Mouse (Mus musculus) liver, embryonic 14.5 days (tissue): ENCODE measurements around the gene Spock1. TPM values are rescaled to one million over a fixed set of nuclear protein-coding genes. Genes with fewer than 3 reads are reported as not detected.

ENCODE experiments used
- ATAC-seq: fragments of 200-750 bp; cut with Nextera tagmentation; 2 replicates; pipeline ENCODE4 v1.8.0; 2017; ENCODE audit warnings: moderate number of reproducible peaks, mild to moderate bottlenecking, moderate library complexity; ENCODE audit not compliant: insufficient read depth
- DNase-seq, 3 experiments: peaks; one replicate each; pipeline ENCODE4 v3.0.0-alpha.2; 2012 to 2013; ENCODE audit warnings: low read depth in 3 of 3, low spot score in 3 of 3
- H3K27ac ChIP-seq: fragments of 300-500 bp; sonication (generic); 2 replicates; pipeline ENCODE4 v1.5.1; 2014; ENCODE audit warnings: moderate library complexity, mild to moderate bottlenecking, control low read depth, inconsistent platforms
- H3K27me3 ChIP-seq: fragments of 300-500 bp; sonication (generic); 2 replicates; pipeline ENCODE4 v1.6.1; 2014; ENCODE audit warnings: mild to moderate bottlenecking, low read length, moderate library complexity; ENCODE audit not compliant: control insufficient read depth, insufficient read depth
- H3K36me3 ChIP-seq: fragments of 300-500 bp; sonication (generic); replicated peaks from 2 replicates; pipeline ENCODE4 v1.6.1; 2014; ENCODE audit warnings: low read depth; ENCODE audit not compliant: control insufficient read depth, insufficient read depth
- H3K4me1 ChIP-seq, 2 experiments: fragments of 200-500 bp in 1 of 2; fragments of 300-500 bp in 1 of 2; sonication (generic) in 1 of 2; replicated peaks; 2 replicates each; pipeline ENCODE4 v1.6.1; 2012 to 2014; ENCODE audit warnings: antibody characterized with exemption in 1 of 2, inconsistent platforms in 1 of 2, low read length in 1 of 2; ENCODE audit not compliant: control insufficient read depth in 2 of 2, insufficient read depth in 2 of 2
- H3K4me2 ChIP-seq: fragments of 300-500 bp; sonication (generic); 2 replicates; pipeline ENCODE4 v1.6.1; 2014; ENCODE audit warnings: low read depth, mild to moderate bottlenecking, control low read depth, moderate library complexity
- H3K4me3 ChIP-seq, 2 experiments: fragments of 200-500 bp in 1 of 2; fragments of 300-500 bp in 1 of 2; sonication (generic) in 1 of 2; 2 replicates each; pipeline ENCODE4 v1.5.1; 2012 to 2014; ENCODE audit warnings: low read depth in 2 of 2, low read length in 2 of 2, mild to moderate bottlenecking in 2 of 2, control low read depth in 1 of 2, inconsistent platforms in 1 of 2, moderate library complexity in 1 of 2; ENCODE audit not compliant: insufficient read depth in 1 of 2
- H3K9ac ChIP-seq: fragments of 300-500 bp; sonication (generic); replicated peaks from 2 replicates; pipeline ENCODE4 v1.6.1; 2014; ENCODE audit warnings: mild to moderate bottlenecking, control low read depth, moderate library complexity
- H3K9me3 ChIP-seq: fragments of 300-500 bp; sonication (generic); 2 replicates; pipeline ENCODE4 v1.6.1; 2016; ENCODE audit warnings: low read length, mixed read lengths; ENCODE audit not compliant: control insufficient read depth
- CTCF ChIP-seq: IDR thresholded peaks from 2 replicates; pipeline ENCODE4 v1.5.1; 2016; ENCODE audit warnings: antibody characterized with exemption, low read depth, control low read depth
- EP300 ChIP-seq: IDR thresholded peaks from 2 replicates; pipeline ENCODE4 v1.6.1; 2016; ENCODE audit warnings: antibody characterized with exemption, low read depth
- WGBS: fragments of 180-500 bp; shearing (Covaris S2); extraction: QIAGEN DNeasy Blood & Tissue Kit; methylation state at CpG from one replicate; pipeline ENCODE4 v1.1.7; 2014; ENCODE audit not compliant: insufficient replicate concordance; 5-methylcytosine and 5-hydroxymethylcytosine counted together
- polyA plus RNA-seq, 2 experiments: library from polyadenylated mRNA; depleted of rRNA in 1 of 2; stranded (reverse) in 1 of 2; unstranded in 1 of 2; fragments of >200 nt; fragmentation: Nextera tagmentation in 1 of 2; extraction: Ambion mirVana in 1 of 2; gene quantifications; 2 replicates each; pipeline versions ENCODE4 v1.2.1 to v1.2.3; 2012 to 2014

Spock1 gene
- polyA plus RNA-seq, 2 experiments: 0.06 TPM; not detected in 1

GRCm38 (mm10) chr13:57798633-57799032, 109.5 kb downstream of the Spock1 start:
- no peak for ATAC-seq
- no peak overlapping the region for H3K9ac ChIP-seq
- no peaks in the 10 kb centered on the region for H3K36me3 ChIP-seq
- DNase-seq: no peak
- no peak overlapping the region for H3K27ac ChIP-seq
- H3K4me3 ChIP-seq: no peak overlapping the region
- no peaks in the 10 kb centered on the region for H3K27me3 ChIP-seq
- 42% methylated on average over 2 of the region's 2 CpGs for WGBS
- no peak for TF ChIP-seq EP300
- TF ChIP-seq CTCF: no peak
- no peak overlapping the region for H3K4me2 ChIP-seq
- H3K9me3 ChIP-seq: no peaks in the 10 kb centered on the region
- H3K4me1 ChIP-seq: no peaks in the 10 kb centered on the region

DNA sequence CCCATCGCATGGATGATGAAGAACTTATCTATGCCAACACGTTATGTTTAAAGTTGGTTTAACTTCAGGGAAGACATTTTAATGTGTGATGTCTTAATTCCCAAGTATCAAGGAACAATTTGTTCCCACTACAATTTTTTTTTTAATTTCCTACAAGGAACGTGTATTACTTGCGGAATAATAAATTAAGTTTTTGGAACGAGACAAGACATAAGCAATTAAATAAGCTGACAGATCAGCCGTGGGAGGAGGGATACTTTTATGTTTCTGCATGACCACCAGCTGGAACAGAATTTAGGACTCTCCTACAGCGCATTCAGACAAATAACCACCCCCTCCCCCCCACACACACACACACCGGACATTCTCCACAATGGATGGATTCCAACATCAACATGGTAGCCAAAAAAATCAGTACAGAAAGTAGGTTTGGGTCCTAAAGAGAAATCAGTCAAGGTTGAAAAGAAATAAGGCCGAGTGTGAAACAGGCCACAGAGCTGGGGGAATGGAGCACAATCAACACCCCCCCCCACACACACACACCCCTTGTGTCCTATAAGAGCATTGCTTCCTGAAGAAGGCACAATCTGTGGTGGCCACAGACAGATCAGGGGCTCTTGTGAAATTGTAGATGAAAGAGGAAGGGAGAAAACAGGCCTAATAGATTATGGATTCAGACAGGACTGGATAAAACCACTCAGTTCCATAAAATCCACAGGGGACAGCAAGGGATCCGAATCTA, 111.0 kb downstream of the Spock1 start:
- no peak overlapping the region for H3K4me2 ChIP-seq
- ATAC-seq (no peak), DNase-seq (no peak)
- no peaks in the 10 kb centered on the region for H3K36me3 ChIP-seq
- no peaks in the 10 kb centered on the region for H3K27me3 ChIP-seq
- no peaks in the 10 kb centered on the region for H3K4me1 ChIP-seq
- whole genome bisulfite sequencing: 61% methylated on average over 10 of the region's 10 CpGs
- H3K4me3 ChIP-seq: no peak overlapping the region
- H3K9ac ChIP-seq: no peak overlapping the region
- TF ChIP-seq EP300: no peak
- no peak for TF ChIP-seq CTCF
- no peak overlapping the region for H3K27ac ChIP-seq
- H3K9me3 ChIP-seq: no peaks in the 10 kb centered on the region

DNA sequence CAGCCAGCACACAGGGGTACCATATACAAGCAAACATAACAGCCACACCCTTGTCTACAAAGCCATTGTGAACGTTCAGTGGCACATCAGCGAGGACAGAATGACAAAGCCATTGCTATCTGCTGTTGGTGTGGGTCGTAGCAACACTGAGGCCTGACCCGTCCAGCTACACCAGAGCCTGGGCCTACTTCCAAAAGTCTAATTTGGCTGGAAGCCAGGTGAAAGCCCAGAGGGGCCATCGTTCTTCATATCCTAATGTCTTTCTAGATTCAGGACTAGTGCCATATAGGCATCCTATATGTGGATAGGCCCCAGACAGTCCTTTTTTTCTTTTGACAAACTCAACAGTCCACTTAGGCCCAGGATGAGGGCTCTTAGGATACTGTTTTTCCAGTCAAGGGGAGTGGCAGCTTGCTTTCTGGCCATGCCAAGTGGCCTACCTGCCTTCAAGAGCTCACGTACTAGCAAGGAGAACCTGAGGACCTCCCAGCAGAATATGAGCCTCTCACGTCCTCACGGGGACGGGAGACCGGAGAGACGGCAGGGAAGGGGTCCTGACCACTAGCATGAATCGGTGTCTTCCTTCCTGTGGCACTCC, 114.4 kb downstream of the Spock1 start:
- TF ChIP-seq EP300 (no peak), CTCF (no peak)
- Histone ChIP-seq H3K27me3 (no peaks in the 10 kb centered on the region), H3K4me2 (no peak overlapping the region), H3K4me1 (no peaks in the 10 kb centered on the region), H3K9ac (no peak overlapping the region), H3K4me3 (no peak overlapping the region), H3K36me3 (no peaks in the 10 kb centered on the region), H3K9me3 (no peaks in the 10 kb centered on the region), H3K27ac (no peak overlapping the region)
- no peak for DNase-seq
- no peak for ATAC-seq
- 64% methylated on average over 12 of the region's 12 CpGs for WGBS

GRCm38 (mm10) chr13:57789796-57790195, 118.3 kb downstream of the Spock1 start:
- H3K4me3 ChIP-seq: no peak overlapping the region
- H3K36me3 ChIP-seq: no peaks in the 10 kb centered on the region
- H3K4me2 ChIP-seq: no peak overlapping the region
- no peaks in the 10 kb centered on the region for H3K4me1 ChIP-seq
- no peaks in the 10 kb centered on the region for H3K27me3 ChIP-seq
- no peaks in the 10 kb centered on the region for H3K9me3 ChIP-seq
- H3K27ac ChIP-seq: no peak overlapping the region
- DNase-seq (no peak), ATAC-seq (no peak)
- TF ChIP-seq CTCF (no peak), EP300 (no peak)
- no peak overlapping the region for H3K9ac ChIP-seq
- WGBS: 48% methylated on average over 5 of the region's 5 CpGs

GRCm38 (mm10) chr13:57788299-57788698, 119.8 kb downstream of the Spock1 start:
- H3K4me3 ChIP-seq: no peak overlapping the region
- WGBS: 70% methylated on average over 4 of the region's 4 CpGs
- no peaks in the 10 kb centered on the region for H3K36me3 ChIP-seq
- no peaks in the 10 kb centered on the region for H3K27me3 ChIP-seq
- TF ChIP-seq CTCF (peak; percentile 64), EP300 (no peak)
- H3K4me2 ChIP-seq: no peak overlapping the region
- no peak overlapping the region for H3K27ac ChIP-seq
- ATAC-seq: no peak
- no peaks in the 10 kb centered on the region for H3K4me1 ChIP-seq
- no peak overlapping the region for H3K9ac ChIP-seq
- H3K9me3 ChIP-seq: no peaks in the 10 kb centered on the region
- DNase-seq: no peak
